Mouse (Mus musculus) retina, postnatal 7 days (tissue): ENCODE results near the gene Lipc.
"Not testable (repeated sequence)": the region's sequence is repeated elsewhere in the genome, so short reads cannot be mapped to it uniquely, and the experiment has no call there.

Source experiments
- DNase-seq: peaks from one replicate; pipeline ENCODE4 v3.0.0-alpha.2; 2012; ENCODE audit warnings: low read depth, low spot score

Lipc gene

GRCm38 (mm10) chr9:70863299-70863698 is 88.7 kb downstream of the Lipc start:
- DNase-seq: no peak

- DNase-seq: no peak
Observed at GRCm38 (mm10) chr9:70859233-70859632, 92.8 kb downstream of the Lipc start.

- no peak for DNase-seq
Observed at GRCm38 (mm10) chr9:70855868-70856267, 96.2 kb downstream of the Lipc start.

GRCm38 (mm10) chr9:70854950-70855349 is 97.1 kb downstream of the Lipc start:
- DNase-seq: no peak

- DNase-seq: not testable (repeated sequence)
Observed at GRCm38 (mm10) chr9:70853081-70853480, 98.9 kb downstream of the Lipc start.

GRCm38 (mm10) chr9:70851533-70851932 is 100.5 kb downstream of the Lipc start:
- DNase-seq: no peak

GRCm38 (mm10) chr9:70848135-70848770 is 103.8 kb downstream of the Lipc start:
- DNase-seq: no peak

- no peak for DNase-seq
Observed at GRCm38 (mm10) chr9:70847627-70848051, 104.4 kb downstream of the Lipc start.

- DNase-seq: no peak
Observed at GRCm38 (mm10) chr9:70843270-70843669, 108.8 kb downstream of the Lipc start.

- no peak for DNase-seq
Observed at GRCm38 (mm10) chr9:70842300-70842941, 109.6 kb downstream of the Lipc start.

- DNase-seq: no peak
Observed at GRCm38 (mm10) chr9:70841426-70842215, 110.4 kb downstream of the Lipc start.

- no peak for DNase-seq
Observed at GRCm38 (mm10) chr9:70840861-70841341, 111.1 kb downstream of the Lipc start.

- no peak for DNase-seq
Observed at GRCm38 (mm10) chr9:70838132-70838911, 113.7 kb downstream of the Lipc start.

GRCm38 (mm10) chr9:70834730-70835154 is 117.3 kb downstream of the Lipc start:
- no peak for DNase-seq

- no peak for DNase-seq
Observed at GRCm38 (mm10) chr9:70834217-70834616, 117.8 kb downstream of the Lipc start.

GRCm38 (mm10) chr9:70833111-70833908 is 118.7 kb downstream of the Lipc start:
- no peak for DNase-seq

- no peak for DNase-seq
Observed at GRCm38 (mm10) chr9:70832231-70832630, 119.8 kb downstream of the Lipc start.

GRCm38 (mm10) chr9:70830844-70831529 is 121.0 kb downstream of the Lipc start:
- no peak for DNase-seq

GRCm38 (mm10) chr9:70829784-70830488 is 122.1 kb downstream of the Lipc start:
- DNase-seq: no peak

GRCm38 (mm10) chr9:70827911-70828310 is 124.1 kb downstream of the Lipc start:
- no peak for DNase-seq
